Mouse (Mus musculus): ENCODE data around the gene Zfp667. TPM values are rescaled to one million over a fixed set of nuclear protein-coding genes. Genes with fewer than 3 reads are reported as not detected.

Zfp667 gene
- total and polyA plus RNA-seq, 2 experiments from 2014 or later, result 0.95 to 3.3 TPM

- Histone ChIP-seq H3K9ac (replicated peaks; ENCODE audit: low read depth, low read length) (no peak overlapping the region), H3K27me3 (ENCODE audit: control insufficient read depth, insufficient read depth, low read length) (no peaks in the 10 kb centered on the region), H3K4me1 (ENCODE audit: control insufficient read depth, insufficient read depth) (no peaks in the 10 kb centered on the region), H3K4me3 (ENCODE audit: low read depth, low read length) (no peak overlapping the region), H3K36me3 (replicated peaks; ENCODE audit: control insufficient read depth, insufficient read depth, low read length) (no peaks in the 10 kb centered on the region), H3K27ac (ENCODE audit: low read depth) (no peak overlapping the region), H3K4me2 (ENCODE audit: low read depth, low read length) (no peak overlapping the region), H3K9me3 (replicated peaks; ENCODE audit: control insufficient read depth, low read length) (no peaks in the 10 kb centered on the region)
- WGBS, result 65% methylated on average over 4 of the region's 4 CpGs
- no peak for ATAC-seq (ENCODE audit: insufficient read depth, low read depth)
- DNase-seq (ENCODE audit: low spot score), result no peak
- no peak for TF ChIP-seq CTCF (IDR thresholded peaks at IDR 0.05; ENCODE audit: low read depth)
- TF ChIP-seq EP300 (IDR thresholded peaks at IDR 0.05; ENCODE audit: low read depth), result no peak
Measured at GRCm38 (mm10) chr7:6262984-6263383, 23.4 kb upstream of the Zfp667 start.

- H3K27me3 ChIP-seq (ENCODE audit: control insufficient read depth, insufficient read depth, low read length), result no peaks in the 10 kb centered on the region
- ATAC-seq (ENCODE audit: insufficient read depth, low read depth) (no peak), DNase-seq (ENCODE audit: low spot score) (no peak)
- WGBS, result 58% methylated on average over 8 of the region's 8 CpGs
- TF ChIP-seq EP300 (IDR thresholded peaks at IDR 0.05; ENCODE audit: low read depth), result no peak
- peak; percentile 33 for TF ChIP-seq CTCF (IDR thresholded peaks at IDR 0.05; ENCODE audit: low read depth)
- no peak overlapping the region for H3K27ac ChIP-seq (ENCODE audit: low read depth)
- no peaks in the 10 kb centered on the region for H3K36me3 ChIP-seq (replicated peaks; ENCODE audit: control insufficient read depth, insufficient read depth, low read length)
- H3K4me1 ChIP-seq (ENCODE audit: control insufficient read depth, insufficient read depth), result no peaks in the 10 kb centered on the region
- no peak overlapping the region for H3K9ac ChIP-seq (replicated peaks; ENCODE audit: low read depth, low read length)
- no peaks in the 10 kb centered on the region for H3K9me3 ChIP-seq (replicated peaks; ENCODE audit: control insufficient read depth, low read length)
- H3K4me2 ChIP-seq (ENCODE audit: low read depth, low read length), result no peak overlapping the region
- no peak overlapping the region for H3K4me3 ChIP-seq (ENCODE audit: low read depth, low read length)
Measured at GRCm38 (mm10) chr7:6265695-6266094, 20.7 kb upstream of the Zfp667 start.

GRCm38 (mm10) chr7:6277906-6278305, 8.5 kb upstream of the Zfp667 start:
- H3K9me3 ChIP-seq (replicated peaks; ENCODE audit: control insufficient read depth, low read length), result no peaks in the 10 kb centered on the region
- no peaks in the 10 kb centered on the region for H3K36me3 ChIP-seq (replicated peaks; ENCODE audit: control insufficient read depth, insufficient read depth, low read length)
- WGBS, result 28% methylated on average over 3 of the region's 3 CpGs
- H3K9ac ChIP-seq (replicated peaks; ENCODE audit: low read depth, low read length), result no peak overlapping the region
- no peak overlapping the region for H3K4me3 ChIP-seq (ENCODE audit: low read depth, low read length)
- H3K27me3 ChIP-seq (ENCODE audit: control insufficient read depth, insufficient read depth, low read length), result no peaks in the 10 kb centered on the region
- H3K4me1 ChIP-seq (ENCODE audit: control insufficient read depth, insufficient read depth), result no peaks in the 10 kb centered on the region
- ATAC-seq (ENCODE audit: insufficient read depth, low read depth), result no peak
- no peak for TF ChIP-seq CTCF (IDR thresholded peaks at IDR 0.05; ENCODE audit: low read depth)
- no peak for TF ChIP-seq EP300 (IDR thresholded peaks at IDR 0.05; ENCODE audit: low read depth)
- H3K4me2 ChIP-seq (ENCODE audit: low read depth, low read length), result no peak overlapping the region
- H3K27ac ChIP-seq (ENCODE audit: low read depth), result no peak overlapping the region
- no peak for DNase-seq (ENCODE audit: low spot score)

GRCm38 (mm10) chr7:6282749-6283148, 3.6 kb upstream of the Zfp667 start:
- ATAC-seq (ENCODE audit: insufficient read depth, low read depth), result no peak
- Histone ChIP-seq H3K27me3 (ENCODE audit: control insufficient read depth, insufficient read depth, low read length) (no peaks in the 10 kb centered on the region), H3K9me3 (replicated peaks; ENCODE audit: control insufficient read depth, low read length) (no peaks in the 10 kb centered on the region), H3K9ac (replicated peaks; ENCODE audit: low read depth, low read length) (0 out of 2 replicates have a peak overlapping the region, but pooled peaks have one; percentile 63), H3K4me1 (ENCODE audit: control insufficient read depth, insufficient read depth) (peaks cover 10% of the 10 kb centered on the region; the same call in 1 of the 2 replicates), H3K4me3 (ENCODE audit: low read depth, low read length) (peak overlapping the region; percentile 61), H3K36me3 (replicated peaks; ENCODE audit: control insufficient read depth, insufficient read depth, low read length) (no peaks in the 10 kb centered on the region), H3K27ac (ENCODE audit: low read depth) (peak overlapping the region; percentile 82), H3K4me2 (ENCODE audit: low read depth, low read length) (peak overlapping the region; percentile 70)
- 0% methylated on average over 1 of the region's 1 CpGs for WGBS
- no peak for TF ChIP-seq EP300 (IDR thresholded peaks at IDR 0.05; ENCODE audit: low read depth)
- TF ChIP-seq CTCF (IDR thresholded peaks at IDR 0.05; ENCODE audit: low read depth), result peak; percentile 84
- peak; percentile 74 for DNase-seq (ENCODE audit: low spot score)

GRCm38 (mm10) chr7:6283451-6284075, 2.8 kb upstream of the Zfp667 start:
- H3K9me3 ChIP-seq (replicated peaks; ENCODE audit: control insufficient read depth, low read length), result no peaks in the 10 kb centered on the region
- no peaks in the 10 kb centered on the region for H3K36me3 ChIP-seq (replicated peaks; ENCODE audit: control insufficient read depth, insufficient read depth, low read length)
- peak overlapping the region; percentile 63 for H3K9ac ChIP-seq (replicated peaks; ENCODE audit: low read depth, low read length)
- no peaks in the 10 kb centered on the region for H3K27me3 ChIP-seq (ENCODE audit: control insufficient read depth, insufficient read depth, low read length)
- TF ChIP-seq CTCF (IDR thresholded peaks at IDR 0.05; ENCODE audit: low read depth) (peak; percentile 39), EP300 (IDR thresholded peaks at IDR 0.05; ENCODE audit: low read depth) (no peak)
- peak overlapping the region; percentile 70 for H3K4me2 ChIP-seq (ENCODE audit: low read depth, low read length)
- 1% methylated on average over 23 of the region's 23 CpGs for WGBS
- peak; percentile 89 for DNase-seq (ENCODE audit: low spot score)
- peak overlapping the region; percentile 82 for H3K27ac ChIP-seq (ENCODE audit: low read depth)
- ATAC-seq (ENCODE audit: insufficient read depth, low read depth), result peak; percentile 52
- H3K4me1 ChIP-seq (ENCODE audit: control insufficient read depth, insufficient read depth), result peaks cover 10% of the 10 kb centered on the region; the same call in 1 of the 2 replicates
- peak overlapping the region; percentile 61 for H3K4me3 ChIP-seq (ENCODE audit: low read depth, low read length)
